Mouse (Mus musculus) MEL (cell line): ENCODE data around the gene C1ra. TPM values are rescaled to one million over a fixed set of nuclear protein-coding genes. Genes with fewer than 3 reads are reported as not detected.
"Not testable (repeated sequence)": the region's sequence is repeated elsewhere in the genome, so short reads cannot be mapped to it uniquely, and the experiment has no call there.

ENCODE experiments used
- DNase-seq: peaks from one replicate; pipeline ENCODE4 v3.0.0; 2011; ENCODE audit warnings: low read depth, low spot score
- H3K27ac ChIP-seq: 2 replicates; pipeline ENCODE4 v1.5.1; 2012; ENCODE audit warnings: low read depth, mild to moderate bottlenecking, control low read depth, low read length, moderate library complexity; ENCODE audit not compliant: control insufficient read depth
- H3K27me3 ChIP-seq, 2 experiments: fragments of 150-350 bp in 1 of 2; sonication (generic) in 1 of 2; 2 replicates each; pipeline ENCODE4 v1.6.1; 2012; ENCODE audit warnings: low read length in 2 of 2, mild to moderate bottlenecking in 2 of 2, improper control_type of control experiment in 1 of 2, moderate library complexity in 1 of 2; ENCODE audit not compliant: insufficient read depth in 2 of 2, control insufficient read depth in 1 of 2
- H3K36me3 ChIP-seq, 2 experiments: 2 replicates each; pipeline ENCODE4 v1.6.1; 2012 to 2014; ENCODE audit warnings: low read length in 2 of 2, improper control_type of control experiment in 1 of 2, inconsistent platforms in 1 of 2, mild to moderate bottlenecking in 1 of 2; ENCODE audit not compliant: insufficient read depth in 2 of 2, control insufficient read depth in 1 of 2
- H3K4me1 ChIP-seq, 2 experiments: fragments of 150-350 bp in 1 of 2; sonication (generic) in 1 of 2; 2 replicates each; pipeline ENCODE4 v1.6.1; 2012; ENCODE audit warnings: low read length in 2 of 2, improper control_type of control experiment in 1 of 2, mild to moderate bottlenecking in 1 of 2; ENCODE audit not compliant: insufficient read depth in 2 of 2, control insufficient read depth in 1 of 2
- H3K4me3 ChIP-seq, 2 experiments: fragments of 150-350 bp in 1 of 2; sonication (generic) in 1 of 2; 2 replicates each; pipeline ENCODE4 v1.5.1; 2012; ENCODE audit warnings: low read depth in 2 of 2, low read length in 2 of 2, mild to moderate bottlenecking in 2 of 2, moderate library complexity in 2 of 2, control low read depth in 1 of 2, improper control_type of control experiment in 1 of 2; ENCODE audit not compliant: control insufficient read depth in 1 of 2, insufficient read depth in 1 of 2
- H3K79me2 ChIP-seq: 2 replicates; pipeline ENCODE4 v1.6.1; 2012; ENCODE audit warnings: mild to moderate bottlenecking, low read length, moderate library complexity; ENCODE audit not compliant: control insufficient read depth, poor library complexity, insufficient read depth
- H3K9ac ChIP-seq: 2 replicates; pipeline ENCODE4 v1.6.1; 2012; ENCODE audit warnings: low read depth, mild to moderate bottlenecking, control low read depth, low read length, moderate library complexity; ENCODE audit not compliant: control insufficient read depth, poor library complexity, severe bottlenecking
- H3K9me3 ChIP-seq: fragments of 150-350 bp; sonication (generic); replicated peaks from 2 replicates; pipeline ENCODE4 v1.6.1; 2012; ENCODE audit warnings: mild to moderate bottlenecking, low read length, improper control_type of control experiment, moderate library complexity; ENCODE audit not compliant: insufficient read depth
- CTCF ChIP-seq, 3 experiments: IDR thresholded peaks in 2 of 3; conservative IDR thresholded peaks in 1 of 3; 2 replicates each; pipeline ENCODE4 v1.5.1; 2011 to 2012; ENCODE audit warnings: low read length in 3 of 3, low read depth in 2 of 3, mild to moderate bottlenecking in 2 of 3, improper control_type of control experiment in 1 of 3, inconsistent platforms in 1 of 3, mixed read lengths in 1 of 3, moderate library complexity in 1 of 3; ENCODE audit not compliant: control insufficient read depth in 1 of 3, insufficient read depth in 1 of 3, poor library complexity in 1 of 3, severe bottlenecking in 1 of 3
- HCFC1 ChIP-seq: IDR thresholded peaks from 2 replicates; pipeline ENCODE4 v1.6.1; 2012; ENCODE audit warnings: low read depth, mild to moderate bottlenecking, inconsistent platforms, low read length, improper control_type of control experiment, moderate library complexity
- JUND ChIP-seq: IDR thresholded peaks from 2 replicates; pipeline ENCODE4 v1.6.1; 2011; ENCODE audit warnings: low read depth, mild to moderate bottlenecking, improper control_type of control experiment, low read length
- KAT2A ChIP-seq: conservative IDR thresholded peaks from 2 replicates; pipeline ENCODE4 v1.6.1; 2012; ENCODE audit warnings: low read depth, low read length, improper control_type of control experiment, inconsistent platforms
- MYB ChIP-seq: IDR thresholded peaks from 2 replicates; pipeline ENCODE4 v1.6.1; 2011; ENCODE audit warnings: mild to moderate bottlenecking, low read depth, low read length, improper control_type of control experiment
- RAD21 ChIP-seq: IDR thresholded peaks from 2 replicates; pipeline ENCODE4 v1.6.1; 2011; ENCODE audit warnings: mild to moderate bottlenecking, low read depth, low read length, improper control_type of control experiment
- SIN3A ChIP-seq: IDR thresholded peaks from 2 replicates; pipeline ENCODE4 v1.6.1; 2012; ENCODE audit warnings: low read length, improper control_type of control experiment, inconsistent platforms
- SMC3 ChIP-seq: IDR thresholded peaks from 2 replicates; pipeline ENCODE4 v1.6.1; 2011; ENCODE audit warnings: low read depth, low read length, improper control_type of control experiment
- ZC3H11A ChIP-seq: IDR thresholded peaks from 2 replicates; pipeline ENCODE4 v1.6.1; 2012; ENCODE audit warnings: low read depth, mild to moderate bottlenecking, inconsistent platforms, low read length, improper control_type of control experiment
- ZNF384 ChIP-seq: IDR thresholded peaks from 2 replicates; pipeline ENCODE4 v1.6.1; 2012; ENCODE audit warnings: low read depth, mild to moderate bottlenecking, inconsistent platforms, low read length, improper control_type of control experiment
- polyA plus RNA-seq, 2 experiments: library from polyadenylated mRNA; stranded (reverse) in 1 of 2; unstranded in 1 of 2; fragments of >175 nt in 1 of 2; fragments of >200 nt in 1 of 2; gene quantifications; 2 replicates each; pipeline versions ENCODE4 v1.2.1 to v1.2.4; 2012; ENCODE audit warnings: low replicate concordance in 2 of 2, low read depth in 1 of 2; ENCODE audit not compliant: insufficient read length in 2 of 2, insufficient read depth in 1 of 2, missing spikeins in 1 of 2
- total RNA-seq: library from RNA; depleted of rRNA; stranded (reverse); fragments of 300-350 nt; gene quantifications from 2 replicates; pipeline ENCODE4 v1.2.3, GENCODE M21; 2012; rRNA removed

Gene C1ra
- total and polyA plus RNA-seq, 3 experiments = 0.19 to 0.28 TPM; not detected in 1

- H3K27ac ChIP-seq, H3K4me3 ChIP-seq, H3K9me3 ChIP-seq, H3K4me1 ChIP-seq, H3K27me3 ChIP-seq, DNase-seq, H3K9ac ChIP-seq, H3K79me2 ChIP-seq, H3K36me3 ChIP-seq: not testable (repeated sequence)
Measured at GRCm38 (mm10) chr6:124561611-124562010, 49.4 kb downstream of the C1ra start.

DNA sequence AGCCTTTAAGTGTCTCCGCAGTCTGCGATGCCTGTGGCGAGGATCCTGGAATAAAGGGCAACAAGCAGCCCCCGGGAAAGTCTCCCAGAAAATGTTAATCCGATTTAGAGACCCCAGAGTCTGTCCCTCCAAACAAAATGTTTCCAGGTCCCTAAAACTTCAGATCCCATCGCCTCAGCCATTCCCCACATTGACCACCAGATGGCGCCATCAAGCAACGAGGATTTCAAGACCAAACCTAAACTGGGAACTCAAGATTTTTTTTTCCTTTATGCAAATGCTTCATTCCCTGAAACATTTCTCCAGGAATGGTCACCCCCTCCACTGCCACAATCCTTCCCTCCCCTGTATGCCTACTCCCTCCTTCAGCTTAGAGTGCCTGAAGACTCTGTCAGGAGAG lies 57.8 kb downstream of the C1ra start, which contains the start of gene C1rb:
Gene C1rb (plus strand): TSS at position 269 of the 400 bp plus-strand sequence.
- H3K27ac ChIP-seq = no peak within 1 kb of the TSS
- H3K9me3 ChIP-seq = no peaks in the 10 kb centered on the region
- no peaks in the 10 kb centered on the region for H3K79me2 ChIP-seq
- H3K27me3 ChIP-seq = no peaks in the 10 kb centered on the region; a peak in 1 of 4 replicates
- TF ChIP-seq HCFC1 (0 out of 2 replicates have a peak, but pooled peaks have one; percentile 44), ZNF384 (peak; percentile 90), JUND (no peak), CTCF (IDR thresholded peaks at IDR 0.05 in 2 of 3, conservative IDR thresholded peaks at IDR 0.05 in 1 of 3; ENCODE audit: control insufficient read depth in 1 of 3, insufficient read depth in 1 of 3, low read depth in 2 of 3, low read length in 3 of 3, poor library complexity in 1 of 3, severe bottlenecking in 1 of 3) (peak; percentile 82 to 92 (median 83)), MYB (no peak), SIN3A (peak; percentile 51), KAT2A (no peak), ZC3H11A (peak; percentile 84), RAD21 (peak; percentile 82), SMC3 (peak; percentile 95)
- H3K4me3 ChIP-seq = no peak within 1 kb of the TSS
- H3K36me3 ChIP-seq = no peaks in the 10 kb centered on the region
- no peak within 1 kb of the TSS for H3K9ac ChIP-seq
- peak; percentile 75 for DNase-seq
- no peaks in the 10 kb centered on the region for H3K4me1 ChIP-seq

Other genes with a start within 250 kb of the C1ra start
- 0.33 and 0.58 TPM in 2 replicates for gene Cd163, start 207.7 kb upstream of the C1ra start, total RNA-seq
- under 1 TPM in 1 of 2 experiments, not detected in 1; 0.81 TPM for gene Cd163, start 207.7 kb upstream of the C1ra start, polyA plus RNA-seq
- gene Pex5, start 97.3 kb upstream of the C1ra start, total RNA-seq = 56.0 and 63.1 TPM in 2 replicates
- gene Pex5, start 97.3 kb upstream of the C1ra start, polyA plus RNA-seq = 10 to 100 TPM in 1 of 2 experiments, not detected in 1; 63.0 TPM
- gene Clstn3, start 47.6 kb upstream of the C1ra start, total RNA-seq = 46.5 and 51.3 TPM in 2 replicates
- gene Clstn3, start 47.6 kb upstream of the C1ra start, polyA plus RNA-seq = 10 to 100 TPM in 1 of 2 experiments, not detected in 1; 59.8 TPM
- gene C1rl, start 19.3 kb upstream of the C1ra start, total RNA-seq = 0.98 and 1.2 TPM in 2 replicates
- gene C1rl, start 19.3 kb upstream of the C1ra start, polyA plus RNA-seq = 1 to 10 TPM in 1 of 2 experiments, not detected in 1; 2.6 TPM
- 0.36 and 0.46 TPM in 2 replicates for gene C1s1, start 30.0 kb downstream of the C1ra start, total RNA-seq
- gene C1s1, start 30.0 kb downstream of the C1ra start, polyA plus RNA-seq = 1 to 10 TPM in 1 of 2 experiments, not detected in 1; 1.5 TPM
- gene C1rb, start 57.9 kb downstream of the C1ra start, total RNA-seq = not detected in 2 replicates
- gene C1rb, start 57.9 kb downstream of the C1ra start, polyA plus RNA-seq = under 1 TPM in 1 of 2 experiments, not detected in 1; 0.03 TPM
- 0.12 and 0.16 TPM in 2 replicates for gene C1s2, start 123.7 kb downstream of the C1ra start, total RNA-seq
- under 1 TPM in 1 of 2 experiments, not detected in 1; 0.25 TPM for gene C1s2, start 123.7 kb downstream of the C1ra start, polyA plus RNA-seq
- gene Lpcat3, start 150.6 kb downstream of the C1ra start, total RNA-seq = 135 and 143 TPM in 2 replicates
- gene Lpcat3, start 150.6 kb downstream of the C1ra start, polyA plus RNA-seq = 100 to 1,000 TPM in 1 of 2 experiments, not detected in 1; 337 TPM
- 378 and 391 TPM in 2 replicates for gene Emg1, start 199.8 kb downstream of the C1ra start, total RNA-seq
- gene Emg1, start 199.8 kb downstream of the C1ra start, polyA plus RNA-seq = 100 to 1,000 TPM in 1 of 2 experiments, not detected in 1; 346 TPM
- 623 and 706 TPM in 2 replicates for gene Phb2, start 199.9 kb downstream of the C1ra start, total RNA-seq
- gene Phb2, start 199.9 kb downstream of the C1ra start, polyA plus RNA-seq = 100 to 1,000 TPM; 309 to 815 TPM
- gene Ptpn6, start 226.3 kb downstream of the C1ra start, total RNA-seq = 74.1 and 91.9 TPM in 2 replicates
- gene Ptpn6, start 226.3 kb downstream of the C1ra start, polyA plus RNA-seq = 100 to 1,000 TPM in 1 of 2 experiments, not detected in 1; 184 TPM
- 41.9 and 57.4 TPM in 2 replicates for gene Grcc10, start 229.0 kb downstream of the C1ra start, total RNA-seq
- 10 to 100 TPM in 1 of 2 experiments, not detected in 1; 62.9 TPM for gene Grcc10, start 229.0 kb downstream of the C1ra start, polyA plus RNA-seq
- gene Gm45234, start 243.6 kb downstream of the C1ra start, total RNA-seq = not detected in 2 replicates
- gene Gm45234, start 243.6 kb downstream of the C1ra start, polyA plus RNA-seq = under 1 TPM in 1 of 2 experiments, not detected in 1; 0.15 TPM
- 1.6 and 1.7 TPM in 2 replicates for gene Atn1, start 244.1 kb downstream of the C1ra start, total RNA-seq
- 10 to 100 TPM in 1 of 2 experiments, not detected in 1; 43.2 TPM for gene Atn1, start 244.1 kb downstream of the C1ra start, polyA plus RNA-seq